Mouse (Mus musculus) mammary gland, adult 2 months (tissue): Measurements from ENCODE around the gene Extl2. TPM values are rescaled to one million over a fixed set of nuclear protein-coding genes. Genes with fewer than 3 reads are reported as not detected.

Experiments used
- polyA plus RNA-seq: library from polyadenylated mRNA; depleted of rRNA; stranded (reverse); fragments of >200 nt; gene quantifications from 2 replicates; pipeline ENCODE4 v1.2.3, GENCODE M21; 2012; ENCODE audit warnings: low replicate concordance; rRNA removed

Gene Extl2
- polyA plus RNA-seq, result 12.1 and 16.3 TPM in 2 replicates

GRCm38 (mm10) chr3:116006978-116007940 is at the start of gene Extl2, which contains the start of gene Slc30a7:
Gene Extl2 (plus strand): TSS chr3:116007462.
Gene Slc30a7 (minus strand): TSS chr3:116007406.

Other genes with a start within 250 kb of the Extl2 start
- 4.2 and 7.7 TPM in 2 replicates for gene Dph5, start 119.6 kb upstream of the Extl2 start, polyA plus RNA-seq
- 9.5 and 21.8 TPM in 2 replicates for gene Slc30a7, start 56 bp upstream of the Extl2 start, polyA plus RNA-seq
- gene Vcam1, start 122.2 kb downstream of the Extl2 start, polyA plus RNA-seq, result 3.5 and 7.9 TPM in 2 replicates
- gene Gpr88, start 246.0 kb downstream of the Extl2 start, polyA plus RNA-seq, result 0.85 and 3.5 TPM in 2 replicates